In genomic region chr16:5311456-5311855, GRCm38 (mm10) we compare ENCODE assay signal across 19 mouse cellular contexts.
"Had no signal": no experiment of that assay in that cellular context is flagged by ENCODE, and none has a peak within 500 bp of the region (broad histone marks: within the 10 kb centered on the region; RNA-seq: fewer than 3 reads in every experiment).

No protein-coding gene starts in this region.

- H3K9ac ChIP-seq: lung, embryonic 14.5 days; midbrain, embryonic 12.5 days; neural tube, embryonic 13.5 days; neural tube, embryonic 15.5 days had no signal

- ATAC-seq: midbrain, embryonic 16.5 days had no signal

- H3K27ac ChIP-seq: midbrain, embryonic 10.5 days; midbrain, embryonic 12.5 days; neural tube, embryonic 13.5 days; neural tube, embryonic 15.5 days had no signal

- H3K36me3 ChIP-seq: midbrain, embryonic 10.5 days; midbrain, embryonic 12.5 days; neural tube, embryonic 13.5 days; neural tube, embryonic 15.5 days had no signal

- DNase-seq: lung, adult 18-20 months; lung, embryonic 14.5 days; lung, postnatal 10 days; lung, postnatal 4 days; midbrain, embryonic 14.5 days; retina, postnatal 1 day; right cerebral cortex, adult 18-20 months; right cerebral cortex, postnatal 25 days; right cerebral cortex, postnatal 4 days; spleen, adult 18-20 months; thymus, adult 18-20 months; thymus, postnatal 14 days; thymus, postnatal 36 days had no signal

- H3K4me3 ChIP-seq: midbrain, embryonic 10.5 days; midbrain, embryonic 12.5 days; myocyte; neural tube, embryonic 13.5 days; neural tube, embryonic 15.5 days had no signal

- H3K9me3 ChIP-seq: midbrain, embryonic 10.5 days; midbrain, embryonic 12.5 days; neural tube, embryonic 13.5 days; neural tube, embryonic 15.5 days had no signal
